Mouse (Mus musculus) layer of hippocampus, adult 6 months (tissue): ENCODE results near the gene Gm21721. TPM values are rescaled to one million over a fixed set of nuclear protein-coding genes. Genes with fewer than 3 reads are reported as not detected.

Experiments used
- long read RNA-seq, 2 experiments: library from polyadenylated mRNA; unstranded; transcript quantifications; one replicate each; pipeline ENCODE4 v2.0.0; 2019 to 2020
- polyA plus RNA-seq: library from polyadenylated mRNA; unstranded; fragments of <200 nt; fragmentation: Nextera tagmentation; gene quantifications from 2 replicates; pipeline ENCODE4 v1.2.3, GENCODE M21; 2021

Gm21721 gene
- polyA plus RNA-seq = not detected in 2 replicates
- long read RNA-seq, experiment 1 = 0 reads
- long read RNA-seq, experiment 2 = 0 reads

DNA sequence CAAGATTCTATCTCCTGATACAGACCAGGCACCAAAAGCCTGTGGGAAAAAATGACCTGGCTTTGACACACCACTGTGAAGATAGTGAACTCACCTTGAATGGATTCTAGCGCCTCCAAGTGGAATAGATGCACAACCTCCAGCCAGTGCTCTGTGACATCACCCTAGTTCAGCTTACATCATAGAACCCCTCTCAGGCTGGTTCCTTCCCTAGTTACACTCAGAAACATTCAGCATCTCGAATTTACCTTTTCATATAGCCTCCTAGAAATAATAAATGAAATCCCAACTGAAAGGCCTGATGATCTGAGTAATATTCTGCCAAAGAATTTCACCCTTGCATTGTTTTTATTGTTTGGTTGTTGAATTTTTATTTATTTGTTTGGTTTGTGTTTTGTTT is at the start of gene Gm21721:
Gene Gm21721, minus strand, starts transcription at position 101 of the 400 bp plus-strand sequence.

Other genes with a start within 250 kb of the Gm21721 start
- gene Gm21292, start 68.3 kb downstream of the Gm21721 start, polyA plus RNA-seq = not detected in 2 replicates
- gene Gm21812, start 145.0 kb upstream of the Gm21721 start, polyA plus RNA-seq = not detected in 2 replicates
- not detected in 2 replicates for gene Gm21874, start 214.0 kb upstream of the Gm21721 start, polyA plus RNA-seq